Mouse (Mus musculus): Measurements from ENCODE around the gene Nfat5. TPM values are rescaled to one million over a fixed set of nuclear protein-coding genes. Genes with fewer than 3 reads are reported as not detected.

Nfat5 gene
- polyA plus RNA-seq, 1 experiment from 2014 or later, result 11.2 TPM

GRCm38 (mm10) chr8:107385063-107385462, 91.8 kb downstream of the Nfat5 start:
- Histone ChIP-seq H3K4me2 (ENCODE audit: low read length) (no peak overlapping the region), H3K9ac (replicated peaks; ENCODE audit: low read length) (no peak overlapping the region), H3K27ac (replicated peaks; ENCODE audit: low read depth, low read length) (no peak overlapping the region), H3K4me1 (ENCODE audit: control insufficient read depth, insufficient read depth, low read length) (no peaks in the 10 kb centered on the region), H3K27me3 (ENCODE audit: control insufficient read depth, insufficient read depth, low read length) (no peaks in the 10 kb centered on the region), H3K4me3 (replicated peaks; ENCODE audit: low read depth, low read length) (no peak overlapping the region), H3K9me3 (ENCODE audit: control insufficient read depth, low read length) (no peaks in the 10 kb centered on the region), H3K36me3 (ENCODE audit: control insufficient read depth, insufficient read depth, low read length) (peaks cover 4% of the 10 kb centered on the region)
- DNase-seq (no peak), ATAC-seq (ENCODE audit: low FRiP score, low TSS enrichment) (no peak)
- WGBS, result 87% methylated on average over 2 of the region's 2 CpGs

GRCm38 (mm10) chr8:107386171-107386570, 92.9 kb downstream of the Nfat5 start:
- Histone ChIP-seq H3K4me3 (replicated peaks; ENCODE audit: low read depth, low read length) (no peak overlapping the region), H3K9me3 (ENCODE audit: control insufficient read depth, low read length) (no peaks in the 10 kb centered on the region), H3K4me2 (ENCODE audit: low read length) (no peak overlapping the region), H3K27ac (replicated peaks; ENCODE audit: low read depth, low read length) (no peak overlapping the region), H3K36me3 (ENCODE audit: control insufficient read depth, insufficient read depth, low read length) (no peaks in the 10 kb centered on the region), H3K27me3 (ENCODE audit: control insufficient read depth, insufficient read depth, low read length) (no peaks in the 10 kb centered on the region), H3K4me1 (ENCODE audit: control insufficient read depth, insufficient read depth, low read length) (no peaks in the 10 kb centered on the region), H3K9ac (replicated peaks; ENCODE audit: low read length) (no peak overlapping the region)
- peak; percentile 7 for DNase-seq
- ATAC-seq (ENCODE audit: low FRiP score, low TSS enrichment), result no peak
- 71% methylated on average over 5 of the region's 5 CpGs for WGBS

- WGBS, result 36% methylated on average over 3 of the region's 3 CpGs
- Histone ChIP-seq H3K36me3 (ENCODE audit: control insufficient read depth, insufficient read depth, low read length) (no peaks in the 10 kb centered on the region), H3K4me1 (ENCODE audit: control insufficient read depth, insufficient read depth, low read length) (no peaks in the 10 kb centered on the region), H3K27ac (replicated peaks; ENCODE audit: low read depth, low read length) (no peak overlapping the region), H3K27me3 (ENCODE audit: control insufficient read depth, insufficient read depth, low read length) (no peaks in the 10 kb centered on the region), H3K9me3 (ENCODE audit: control insufficient read depth, low read length) (no peaks in the 10 kb centered on the region), H3K9ac (replicated peaks; ENCODE audit: low read length) (no peak overlapping the region), H3K4me2 (ENCODE audit: low read length) (no peak overlapping the region), H3K4me3 (replicated peaks; ENCODE audit: low read depth, low read length) (no peak overlapping the region)
- ATAC-seq (ENCODE audit: low FRiP score, low TSS enrichment) (no peak), DNase-seq (peak; percentile 84)
Measured at GRCm38 (mm10) chr8:107386642-107387041, 93.4 kb downstream of the Nfat5 start.

- H3K36me3 ChIP-seq (ENCODE audit: control insufficient read depth, insufficient read depth, low read length), result no peaks in the 10 kb centered on the region
- no peak overlapping the region for H3K27ac ChIP-seq (replicated peaks; ENCODE audit: low read depth, low read length)
- H3K9ac ChIP-seq (replicated peaks; ENCODE audit: low read length), result no peak overlapping the region
- no peak for ATAC-seq (ENCODE audit: low FRiP score, low TSS enrichment)
- no peak overlapping the region for H3K4me3 ChIP-seq (replicated peaks; ENCODE audit: low read depth, low read length)
- no peaks in the 10 kb centered on the region for H3K9me3 ChIP-seq (ENCODE audit: control insufficient read depth, low read length)
- H3K4me2 ChIP-seq (ENCODE audit: low read length), result no peak overlapping the region
- 69% methylated on average over 5 of the region's 5 CpGs for WGBS
- no peaks in the 10 kb centered on the region for H3K4me1 ChIP-seq (ENCODE audit: control insufficient read depth, insufficient read depth, low read length)
- DNase-seq, result peak; percentile 69
- H3K27me3 ChIP-seq (ENCODE audit: control insufficient read depth, insufficient read depth, low read length), result no peaks in the 10 kb centered on the region
Measured at GRCm38 (mm10) chr8:107387861-107388260, 94.6 kb downstream of the Nfat5 start.

GRCm38 (mm10) chr8:107389557-107389956, 96.3 kb downstream of the Nfat5 start:
- Histone ChIP-seq H3K4me1 (ENCODE audit: control insufficient read depth, insufficient read depth, low read length) (no peaks in the 10 kb centered on the region), H3K4me3 (replicated peaks; ENCODE audit: low read depth, low read length) (no peak overlapping the region), H3K4me2 (ENCODE audit: low read length) (no peak overlapping the region), H3K9ac (replicated peaks; ENCODE audit: low read length) (no peak overlapping the region), H3K9me3 (ENCODE audit: control insufficient read depth, low read length) (no peaks in the 10 kb centered on the region), H3K27ac (replicated peaks; ENCODE audit: low read depth, low read length) (no peak overlapping the region), H3K36me3 (ENCODE audit: control insufficient read depth, insufficient read depth, low read length) (no peaks in the 10 kb centered on the region), H3K27me3 (ENCODE audit: control insufficient read depth, insufficient read depth, low read length) (no peaks in the 10 kb centered on the region)
- ATAC-seq (ENCODE audit: low FRiP score, low TSS enrichment) (no peak; the same call in 1 of the 2 replicates), DNase-seq (peak; percentile 84)
- 74% methylated on average over 8 of the region's 8 CpGs for WGBS

GRCm38 (mm10) chr8:107390476-107391135, 97.3 kb downstream of the Nfat5 start:
- Histone ChIP-seq H3K9ac (replicated peaks; ENCODE audit: low read length) (no peak overlapping the region), H3K27me3 (ENCODE audit: control insufficient read depth, insufficient read depth, low read length) (no peaks in the 10 kb centered on the region), H3K27ac (replicated peaks; ENCODE audit: low read depth, low read length) (no peak overlapping the region), H3K4me2 (ENCODE audit: low read length) (no peak overlapping the region), H3K9me3 (ENCODE audit: control insufficient read depth, low read length) (no peaks in the 10 kb centered on the region), H3K4me3 (replicated peaks; ENCODE audit: low read depth, low read length) (no peak overlapping the region), H3K36me3 (ENCODE audit: control insufficient read depth, insufficient read depth, low read length) (no peaks in the 10 kb centered on the region), H3K4me1 (ENCODE audit: control insufficient read depth, insufficient read depth, low read length) (no peaks in the 10 kb centered on the region)
- no peak for ATAC-seq (ENCODE audit: low FRiP score, low TSS enrichment)
- WGBS, result 91% methylated on average over 16 of the region's 16 CpGs
- no peak for DNase-seq

- no peak overlapping the region for H3K4me3 ChIP-seq (replicated peaks; ENCODE audit: low read depth, low read length)
- no peaks in the 10 kb centered on the region for H3K27me3 ChIP-seq (ENCODE audit: control insufficient read depth, insufficient read depth, low read length)
- 67% methylated on average over 4 of the region's 4 CpGs for WGBS
- H3K4me1 ChIP-seq (ENCODE audit: control insufficient read depth, insufficient read depth, low read length), result no peaks in the 10 kb centered on the region
- no peaks in the 10 kb centered on the region for H3K36me3 ChIP-seq (ENCODE audit: control insufficient read depth, insufficient read depth, low read length)
- no peak overlapping the region for H3K9ac ChIP-seq (replicated peaks; ENCODE audit: low read length)
- no peaks in the 10 kb centered on the region for H3K9me3 ChIP-seq (ENCODE audit: control insufficient read depth, low read length)
- ATAC-seq (ENCODE audit: low FRiP score, low TSS enrichment) (no peak), DNase-seq (no peak)
- H3K27ac ChIP-seq (replicated peaks; ENCODE audit: low read depth, low read length), result no peak overlapping the region
- no peak overlapping the region for H3K4me2 ChIP-seq (ENCODE audit: low read length)
Measured at GRCm38 (mm10) chr8:107391136-107391516, 97.9 kb downstream of the Nfat5 start.

- Histone ChIP-seq H3K27ac (replicated peaks; ENCODE audit: low read depth, low read length) (no peak overlapping the region), H3K4me3 (replicated peaks; ENCODE audit: low read depth, low read length) (no peak overlapping the region), H3K27me3 (ENCODE audit: control insufficient read depth, insufficient read depth, low read length) (no peaks in the 10 kb centered on the region), H3K9me3 (ENCODE audit: control insufficient read depth, low read length) (no peaks in the 10 kb centered on the region), H3K9ac (replicated peaks; ENCODE audit: low read length) (no peak overlapping the region), H3K4me2 (ENCODE audit: low read length) (no peak overlapping the region), H3K4me1 (ENCODE audit: control insufficient read depth, insufficient read depth, low read length) (no peaks in the 10 kb centered on the region), H3K36me3 (ENCODE audit: control insufficient read depth, insufficient read depth, low read length) (no peaks in the 10 kb centered on the region)
- ATAC-seq (ENCODE audit: low FRiP score, low TSS enrichment), result no peak
- DNase-seq, result no peak
Measured at GRCm38 (mm10) chr8:107395397-107395796, 102.1 kb downstream of the Nfat5 start.

GRCm38 (mm10) chr8:107396106-107396670, 102.9 kb downstream of the Nfat5 start:
- Histone ChIP-seq H3K27ac (replicated peaks; ENCODE audit: low read depth, low read length) (no peak overlapping the region), H3K4me2 (ENCODE audit: low read length) (no peak overlapping the region), H3K27me3 (ENCODE audit: control insufficient read depth, insufficient read depth, low read length) (no peaks in the 10 kb centered on the region), H3K4me1 (ENCODE audit: control insufficient read depth, insufficient read depth, low read length) (no peaks in the 10 kb centered on the region), H3K9me3 (ENCODE audit: control insufficient read depth, low read length) (no peaks in the 10 kb centered on the region), H3K4me3 (replicated peaks; ENCODE audit: low read depth, low read length) (no peak overlapping the region), H3K36me3 (ENCODE audit: control insufficient read depth, insufficient read depth, low read length) (no peaks in the 10 kb centered on the region), H3K9ac (replicated peaks; ENCODE audit: low read length) (no peak overlapping the region)
- ATAC-seq (ENCODE audit: low FRiP score, low TSS enrichment) (no peak), DNase-seq (no peak)
- 93% methylated on average over 10 of the region's 10 CpGs for WGBS
